In the genomic region with DNA sequence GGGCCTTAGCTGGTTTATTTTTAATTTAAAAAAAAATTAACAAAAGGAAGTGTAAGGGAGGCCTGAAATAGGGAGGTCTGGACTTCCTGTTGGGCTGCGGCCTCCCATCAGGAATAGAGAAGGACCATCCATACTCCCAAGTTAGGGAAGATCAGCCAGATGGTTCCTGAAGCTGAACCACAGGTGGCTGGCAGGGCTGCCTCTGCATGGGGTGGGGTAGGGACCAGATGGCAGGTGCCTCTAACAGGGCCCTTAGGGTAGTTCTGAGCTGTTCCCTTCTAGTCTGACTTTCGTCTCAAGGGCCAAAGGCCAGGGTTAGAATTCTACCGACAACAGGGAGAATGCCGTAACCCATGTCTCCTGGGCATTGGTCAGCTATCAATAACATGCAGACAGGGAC, we compare ENCODE assay signal across 9 mouse cellular contexts. TPM values are rescaled to one million over a fixed set of nuclear protein-coding genes. Genes with fewer than 3 reads are reported as not detected.
DNase-seq lines count a peak whose midpoint lies in the region; ATAC-seq and TF ChIP-seq lines count a peak whose summit lies in the region.
"Had no signal": no experiment of that assay in that cellular context is flagged by ENCODE, and none has a peak within 500 bp of the region (broad histone marks: within the 10 kb centered on the region; RNA-seq: fewer than 3 reads in every experiment).

No protein-coding gene starts in this region.

- H3K9ac ChIP-seq in forebrain, embryonic 14.5 days (ENCODE audit: low read length): no peak overlapping the region
- no peak overlapping the region for H3K9ac ChIP-seq in lung, embryonic 16.5 days (ENCODE audit: low read length)
- H3K9ac ChIP-seq in intestine, embryonic 14.5 days (ENCODE audit: low read length): no peak overlapping the region
- H3K9ac ChIP-seq in stomach, embryonic 14.5 days (replicated peaks; ENCODE audit: low read depth, low read length): no peak overlapping the region

- no peak for TF ChIP-seq POLR2A in lung, adult 2 months (IDR thresholded peaks at IDR 0.05; ENCODE audit: borderline replicate concordance, extremely low read depth, low read depth, low read length)

- H3K4me3 ChIP-seq in forebrain, embryonic 10.5 days: peak overlapping the region; percentile 56; the same call in 1 of the 2 replicates
- H3K4me3 ChIP-seq in forebrain, embryonic 14.5 days (ENCODE audit: low read depth, low read length): no peak overlapping the region
- peak overlapping the region; percentile 57; the same call in 1 of the 2 replicates for H3K4me3 ChIP-seq in lung, embryonic 16.5 days (ENCODE audit: low read length)
- H3K4me3 ChIP-seq in lung, adult 2 months (replicated peaks; ENCODE audit: extremely low read depth, low read depth, low read length): no peak overlapping the region
- H3K4me3 ChIP-seq in intestine, embryonic 14.5 days (ENCODE audit: low read depth, low read length): peak overlapping the region; percentile 47; the same call in 1 of the 2 replicates
- peak overlapping the region; percentile 58 for H3K4me3 ChIP-seq in stomach, embryonic 14.5 days (ENCODE audit: low read depth, low read length)

- no peak for TF ChIP-seq CTCF in lung, adult 2 months (IDR thresholded peaks at IDR 0.05; ENCODE audit: insufficient read depth, low read length)

- H3K4me1 ChIP-seq in forebrain, embryonic 10.5 days: peaks cover 37% of the 10 kb centered on the region
- peaks cover 7% of the 10 kb centered on the region; the same call in 1 of the 2 replicates for H3K4me1 ChIP-seq in forebrain, embryonic 14.5 days (ENCODE audit: control insufficient read depth, insufficient read depth, low read length)
- H3K4me1 ChIP-seq in lung, embryonic 16.5 days (replicated peaks; ENCODE audit: control insufficient read depth, insufficient read depth, low read length): peaks cover 10% of the 10 kb centered on the region
- 0 out of 2 replicates have a peak, but pooled peaks cover 3% of the 10 kb centered on the region for H3K4me1 ChIP-seq in lung, adult 2 months (ENCODE audit: control insufficient read depth, insufficient read depth, low read length)
- peaks cover 10% of the 10 kb centered on the region; the same call in 1 of the 2 replicates for H3K4me1 ChIP-seq in intestine, embryonic 14.5 days (replicated peaks; ENCODE audit: control insufficient read depth, insufficient read depth, low read length)
- H3K4me1 ChIP-seq in stomach, embryonic 14.5 days (ENCODE audit: control insufficient read depth, insufficient read depth, low read length): peaks cover 17% of the 10 kb centered on the region

- H3K4me2 ChIP-seq in forebrain, embryonic 14.5 days (ENCODE audit: low read length): no peak overlapping the region
- H3K4me2 ChIP-seq in lung, embryonic 16.5 days (ENCODE audit: low read depth, low read length): peak overlapping the region; percentile 75
- H3K4me2 ChIP-seq in intestine, embryonic 14.5 days (ENCODE audit: low read length): peak overlapping the region; percentile 69
- H3K4me2 ChIP-seq in stomach, embryonic 14.5 days (replicated peaks; ENCODE audit: low read depth, low read length): peak overlapping the region; percentile 59

- peaks cover 46% of the 10 kb centered on the region for H3K27me3 ChIP-seq in forebrain, embryonic 10.5 days (ENCODE audit: poor library complexity, severe bottlenecking)
- 0 out of 2 replicates have a peak, but pooled peaks cover 12% of the 10 kb centered on the region for H3K27me3 ChIP-seq in forebrain, embryonic 14.5 days (replicated peaks; ENCODE audit: control insufficient read depth, insufficient read depth, low read length)
- H3K27me3 ChIP-seq in lung, embryonic 16.5 days (ENCODE audit: control insufficient read depth, insufficient read depth, low read depth, low read length): no peaks in the 10 kb centered on the region
- H3K27me3 ChIP-seq in intestine, embryonic 14.5 days (replicated peaks; ENCODE audit: control insufficient read depth, insufficient read depth, low read length): no peaks in the 10 kb centered on the region
- peaks cover 3% of the 10 kb centered on the region; the same call in 1 of the 2 replicates for H3K27me3 ChIP-seq in stomach, embryonic 14.5 days (ENCODE audit: control insufficient read depth, insufficient read depth, low read length)

- 75% methylated on average over 4 of the region's 4 CpGs for WGBS in forebrain, embryonic 10.5 days
- 86% methylated on average over 4 of the region's 4 CpGs for WGBS in forebrain, embryonic 14.5 days
- WGBS in lung, embryonic 16.5 days: 78% methylated on average over 4 of the region's 4 CpGs
- 78% methylated on average over 4 of the region's 4 CpGs for WGBS in lung, adult 2 months
- WGBS in intestine, embryonic 14.5 days: 88% methylated on average over 4 of the region's 4 CpGs
- 81% methylated on average over 4 of the region's 4 CpGs for WGBS in stomach, embryonic 14.5 days

- no peak overlapping the region for H3K27ac ChIP-seq in forebrain, embryonic 10.5 days
- no peak overlapping the region for H3K27ac ChIP-seq in forebrain, embryonic 14.5 days (ENCODE audit: low read depth, low read length)
- no peak overlapping the region for H3K27ac ChIP-seq in lung, embryonic 16.5 days (ENCODE audit: low read length)
- no peak overlapping the region for H3K27ac ChIP-seq in intestine, embryonic 14.5 days (ENCODE audit: low read depth)
- no peak overlapping the region for H3K27ac ChIP-seq in stomach, embryonic 14.5 days (ENCODE audit: low read length)

- ATAC-seq in forebrain, embryonic 14.5 days: no peak
- ATAC-seq in lung, embryonic 16.5 days (ENCODE audit: low read depth): no peak
- ATAC-seq in intestine, embryonic 14.5 days (replicated peaks; ENCODE audit: low FRiP score, low TSS enrichment, low read depth): no peak
- ATAC-seq in stomach, embryonic 14.5 days (ENCODE audit: insufficient number of reproducible peaks, insufficient read depth, low FRiP score, low read depth): no peak

- H3K36me3 ChIP-seq in forebrain, embryonic 10.5 days (replicated peaks): peaks cover 7% of the 10 kb centered on the region
- H3K36me3 ChIP-seq in forebrain, embryonic 14.5 days (ENCODE audit: control insufficient read depth, insufficient read depth, low read length): no peaks in the 10 kb centered on the region
- peaks cover 6% of the 10 kb centered on the region for H3K36me3 ChIP-seq in lung, embryonic 16.5 days (ENCODE audit: control insufficient read depth, insufficient read depth, low read length)
- H3K36me3 ChIP-seq in intestine, embryonic 14.5 days (ENCODE audit: control insufficient read depth, insufficient read depth, low read length): peaks cover 14% of the 10 kb centered on the region
- peaks cover 3% of the 10 kb centered on the region; the same call in 1 of the 2 replicates for H3K36me3 ChIP-seq in stomach, embryonic 14.5 days (ENCODE audit: control insufficient read depth, insufficient read depth, low read length)

- DNase-seq in forebrain, embryonic 10.5 days (ENCODE audit: extremely low spot score, low spot score): no peak
- no peak for DNase-seq in forebrain, embryonic 14.5 days (ENCODE audit: low spot score)
- no peak for DNase-seq in lung, adult 2 months
- DNase-seq in intestine, embryonic 14.5 days (ENCODE audit: low spot score): no peak
- DNase-seq in gastrocnemius, adult 8-10 months (ENCODE audit: low spot score in 2 of 2): no peak
- DNase-seq in left cerebral cortex, adult 8-10 months (ENCODE audit: low spot score in 2 of 2): no peak
- DNase-seq: adrenal gland, postnatal 14 days had no signal

- no peaks in the 10 kb centered on the region for H3K9me3 ChIP-seq in forebrain, embryonic 10.5 days
- no peaks in the 10 kb centered on the region for H3K9me3 ChIP-seq in forebrain, embryonic 14.5 days (replicated peaks; ENCODE audit: control insufficient read depth, low read length)
- no peaks in the 10 kb centered on the region for H3K9me3 ChIP-seq in lung, embryonic 16.5 days (ENCODE audit: control insufficient read depth, low read length)
- no peaks in the 10 kb centered on the region for H3K9me3 ChIP-seq in intestine, embryonic 14.5 days (ENCODE audit: control insufficient read depth, low read length)
- H3K9me3 ChIP-seq in stomach, embryonic 14.5 days (ENCODE audit: control insufficient read depth, low read depth, low read length): no peaks in the 10 kb centered on the region

RNA-seq across cellular contexts. Expression of a gene that starts 1.2 kb away (rescaled TPM):
- polyA plus RNA-seq in forebrain, embryonic 10.5 days (2016; fragmentation: Nextera tagmentation; extraction: Ambion mirVana): 36.1 and 37.9 TPM in 2 replicates
- 42.0 and 49.1 TPM in 2 replicates for polyA plus RNA-seq in forebrain, embryonic 14.5 days (2014; fragmentation: Nextera tagmentation; extraction: Ambion mirVana)
- 110 and 116 TPM in 2 replicates for polyA plus RNA-seq in lung, embryonic 16.5 days (2015; fragmentation: Nextera tagmentation; extraction: Ambion mirVana)
- polyA plus RNA-seq in lung, adult 2 months (2012; rRNA removed): 111 and 138 TPM in 2 replicates
- polyA plus RNA-seq in intestine, embryonic 14.5 days (2014; fragmentation: Nextera tagmentation; extraction: Ambion mirVana): 146 and 160 TPM in 2 replicates
- polyA plus RNA-seq in stomach, embryonic 14.5 days (2014; fragmentation: Nextera tagmentation; extraction: Ambion mirVana): 154 and 160 TPM in 2 replicates
- 10 to 100 TPM in 2 of 4 experiments, 1 to 10 TPM in 2; 8.9 to 17.6 (median 13.5) TPM for total RNA-seq in gastrocnemius, adult 8-10 months (2022)
- 100 to 1,000 TPM; 149 to 172 (median 160) TPM for total RNA-seq in left cerebral cortex, adult 8-10 months (2022)

RNA-seq across cellular contexts. Expression of a gene that starts 11.0 kb away (rescaled TPM):
- 0.20 and 0.21 TPM in 2 replicates for polyA plus RNA-seq in forebrain, embryonic 10.5 days (2016; fragmentation: Nextera tagmentation; extraction: Ambion mirVana)
- polyA plus RNA-seq in forebrain, embryonic 14.5 days (2014; fragmentation: Nextera tagmentation; extraction: Ambion mirVana): 1.4 and 2.1 TPM in 2 replicates
- 1.6 and 1.7 TPM in 2 replicates for polyA plus RNA-seq in lung, embryonic 16.5 days (2015; fragmentation: Nextera tagmentation; extraction: Ambion mirVana)
- polyA plus RNA-seq in lung, adult 2 months (2012; rRNA removed): 2.3 and 2.7 TPM in 2 replicates
- 4.1 and 4.3 TPM in 2 replicates for polyA plus RNA-seq in intestine, embryonic 14.5 days (2014; fragmentation: Nextera tagmentation; extraction: Ambion mirVana)
- 1.2 and 2.0 TPM in 2 replicates for polyA plus RNA-seq in stomach, embryonic 14.5 days (2014; fragmentation: Nextera tagmentation; extraction: Ambion mirVana)
- 1 to 10 TPM; 1.3 to 2.4 (median 1.7) TPM for total RNA-seq in gastrocnemius, adult 8-10 months (2022)
- total RNA-seq in left cerebral cortex, adult 8-10 months (2022): 10 to 100 TPM; 49.4 to 55.6 (median 53.8) TPM

RNA-seq across cellular contexts. Expression of a gene that starts 24.8 kb away (rescaled TPM):
- polyA plus RNA-seq in forebrain, embryonic 10.5 days (2016; fragmentation: Nextera tagmentation; extraction: Ambion mirVana): 35.1 and 40.2 TPM in 2 replicates
- polyA plus RNA-seq in forebrain, embryonic 14.5 days (2014; fragmentation: Nextera tagmentation; extraction: Ambion mirVana): 11.6 and 16.4 TPM in 2 replicates
- 110 and 121 TPM in 2 replicates for polyA plus RNA-seq in lung, embryonic 16.5 days (2015; fragmentation: Nextera tagmentation; extraction: Ambion mirVana)
- 43.1 and 51.6 TPM in 2 replicates for polyA plus RNA-seq in lung, adult 2 months (2012; rRNA removed)
- polyA plus RNA-seq in intestine, embryonic 14.5 days (2014; fragmentation: Nextera tagmentation; extraction: Ambion mirVana): 87.0 and 88.2 TPM in 2 replicates
- 109 and 112 TPM in 2 replicates for polyA plus RNA-seq in stomach, embryonic 14.5 days (2014; fragmentation: Nextera tagmentation; extraction: Ambion mirVana)
- total RNA-seq in gastrocnemius, adult 8-10 months (2022): 10 to 100 TPM; 64.6 to 81.5 (median 69.0) TPM
- 10 to 100 TPM in 1 of 4 experiments, 1 to 10 TPM in 3; 5.2 to 11.0 (median 7.2) TPM for total RNA-seq in left cerebral cortex, adult 8-10 months (2022)

RNA-seq across cellular contexts. Expression of a gene that starts 27.6 kb away (rescaled TPM):
- polyA plus RNA-seq in forebrain, embryonic 10.5 days (2016; fragmentation: Nextera tagmentation; extraction: Ambion mirVana): 1.4 TPM in 2 replicates
- 0.44 and 0.59 TPM in 2 replicates for polyA plus RNA-seq in forebrain, embryonic 14.5 days (2014; fragmentation: Nextera tagmentation; extraction: Ambion mirVana)
- 0.38 and 0.52 TPM in 2 replicates for polyA plus RNA-seq in lung, embryonic 16.5 days (2015; fragmentation: Nextera tagmentation; extraction: Ambion mirVana)
- 0.50 and 3.1 TPM in 2 replicates for polyA plus RNA-seq in lung, adult 2 months (2012; rRNA removed)
- 0.61 and 0.75 TPM in 2 replicates for polyA plus RNA-seq in intestine, embryonic 14.5 days (2014; fragmentation: Nextera tagmentation; extraction: Ambion mirVana)
- polyA plus RNA-seq in stomach, embryonic 14.5 days (2014; fragmentation: Nextera tagmentation; extraction: Ambion mirVana): 0.17 and 0.52 TPM in 2 replicates
- total RNA-seq in gastrocnemius, adult 8-10 months (2022): not detected
- 1 to 10 TPM; 2.3 to 3.5 (median 2.7) TPM for total RNA-seq in left cerebral cortex, adult 8-10 months (2022)

Comparison
In these comparisons a context has a peak if more than half of its experiments do, and no peak if none do; other contexts are left out.
1. H3K4me3 ChIP-seq: peak in forebrain, embryonic 10.5 days (single experiment), lung, embryonic 16.5 days (single experiment), intestine, embryonic 14.5 days (single experiment) and stomach, embryonic 14.5 days (single experiment); none in forebrain, embryonic 14.5 days (single experiment) and lung, adult 2 months (single experiment).